Mouse (Mus musculus): Measurements from ENCODE around the gene Gm47995. TPM values are rescaled to one million over a fixed set of nuclear protein-coding genes. Genes with fewer than 3 reads are reported as not detected.

Gene Gm47995
- polyA plus RNA-seq (2015; fragmentation: Nextera tagmentation; extraction: Ambion mirVana), result 0.25 and 0.32 TPM in 2 replicates

DNA sequence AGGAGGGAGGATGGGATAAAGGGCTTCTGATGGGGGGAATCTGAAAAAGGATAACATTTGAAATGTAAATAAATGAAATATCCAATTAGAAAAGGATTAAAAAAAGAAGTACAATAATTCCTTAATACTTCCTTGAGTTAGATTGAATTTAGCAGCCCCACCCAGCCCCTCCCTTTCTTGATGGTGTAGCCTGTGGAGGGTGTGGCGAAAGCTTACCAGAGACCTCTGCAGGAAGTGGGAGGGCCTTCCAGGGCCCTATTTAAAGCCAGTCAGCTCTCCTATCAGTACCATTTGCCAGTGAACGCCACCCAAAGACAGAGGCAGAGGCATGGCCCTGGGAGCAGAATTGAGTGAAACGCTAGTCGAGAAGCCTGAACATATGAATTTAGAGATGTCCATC lies at the start of gene Gm47995:
Gm47995 (plus strand) TSS at position 329 of the 400 bp plus-strand sequence.

GRCm38 (mm10) chr1:151182266-151182665 lies 16.0 kb upstream of the Gm47995 start, which contains the start of gene Gm47985:
Gene Gm47985, plus strand, starts transcription at chr1:151182537.

DNA sequence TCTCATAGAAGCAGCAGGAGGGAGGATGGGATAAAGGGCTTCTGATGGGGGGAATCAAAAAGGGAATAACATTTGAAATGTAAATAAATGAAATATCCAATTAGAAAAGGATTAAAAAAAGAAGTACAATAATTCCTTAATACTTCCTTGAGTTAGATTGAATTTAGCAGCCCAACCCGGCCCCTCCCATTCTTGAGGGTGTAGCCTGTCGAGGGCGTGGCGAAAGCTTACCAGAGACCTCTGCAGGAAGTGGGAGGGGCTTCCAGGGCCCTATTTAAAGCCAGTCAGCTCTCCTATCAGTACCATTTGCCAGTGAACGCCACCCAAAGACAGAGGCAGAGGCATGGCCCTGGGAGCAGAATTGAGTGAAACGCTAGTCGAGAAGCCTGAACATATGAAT lies 6.2 kb upstream of the Gm47995 start, which contains the start of gene Gm8947:
Gm8947 (plus strand) TSS at position 302 of the 400 bp plus-strand sequence.

DNA sequence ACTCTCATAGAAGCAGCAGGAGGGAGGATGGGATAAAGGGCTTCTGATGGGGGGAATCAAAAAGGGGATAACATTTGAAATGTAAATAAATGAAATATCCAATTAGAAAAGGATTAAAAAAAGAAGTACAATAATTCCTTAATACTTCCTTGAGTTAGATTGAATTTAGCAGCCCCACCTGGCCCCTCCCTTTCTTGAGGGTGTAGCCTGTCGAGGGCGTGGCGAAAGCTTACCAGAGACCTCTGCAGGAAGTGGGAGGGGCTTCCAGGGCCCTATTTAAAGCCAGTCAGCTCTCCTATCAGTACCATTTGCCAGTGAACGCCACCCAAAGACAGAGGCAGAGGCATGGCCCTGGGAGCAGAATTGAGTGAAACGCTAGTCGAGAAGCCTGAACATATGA lies 5.6 kb downstream of the Gm47995 start, which contains the start of gene 3110040M04Rik:
3110040M04Rik (plus strand) TSS at position 304 of the 400 bp plus-strand sequence.

GRCm38 (mm10) chr1:151209824-151210355 lies 11.6 kb downstream of the Gm47995 start, which contains the start of gene Gm47996:
Gene Gm47996, plus strand, starts transcription at chr1:151210131.

Other genes starting within 250 kb of the Gm47995 start
- gene Hmcn1, start 205.0 kb upstream of the Gm47995 start, polyA plus RNA-seq (2015; fragmentation: Nextera tagmentation; extraction: Ambion mirVana), result 33.1 and 41.3 TPM in 2 replicates
- 1.1 and 1.3 TPM in 2 replicates for gene Gm47985, start 15.9 kb upstream of the Gm47995 start, polyA plus RNA-seq (2015; fragmentation: Nextera tagmentation; extraction: Ambion mirVana)
- 0.41 and 0.76 TPM in 2 replicates for gene Gm8947, start 6.1 kb upstream of the Gm47995 start, polyA plus RNA-seq (2015; fragmentation: Nextera tagmentation; extraction: Ambion mirVana)
- 0.50 and 0.54 TPM in 2 replicates for gene 3110040M04Rik, start 5.7 kb downstream of the Gm47995 start, polyA plus RNA-seq (2015; fragmentation: Nextera tagmentation; extraction: Ambion mirVana)
- gene Gm47996, start 11.7 kb downstream of the Gm47995 start, polyA plus RNA-seq (2015; fragmentation: Nextera tagmentation; extraction: Ambion mirVana), result 0.15 and 0.59 TPM in 2 replicates
- 72.9 and 79.3 TPM in 2 replicates for gene Ivns1abp, start 146.0 kb downstream of the Gm47995 start, polyA plus RNA-seq (2015; fragmentation: Nextera tagmentation; extraction: Ambion mirVana)
- 25.5 and 30.7 TPM in 2 replicates for gene Swt1, start 230.0 kb downstream of the Gm47995 start, polyA plus RNA-seq (2015; fragmentation: Nextera tagmentation; extraction: Ambion mirVana)
- 22.0 and 23.1 TPM in 2 replicates for gene Trmt1l, start 230.1 kb downstream of the Gm47995 start, polyA plus RNA-seq (2015; fragmentation: Nextera tagmentation; extraction: Ambion mirVana)

Measured in spleen, postnatal 0 days (tissue).